Mouse (Mus musculus): ENCODE measurements at regions not wholly inside any gene's neighbourhood (a gene's known extent, or its start where the extent isn't known, plus 50 kb on each side); places are given as distances from the start of the nearest gene placed in this dataset.

GRCm38 (mm10) chr9:34349997-34350396 lies 135.7 kb upstream of the Kirrel3 start:
- ATAC-seq (replicated peaks; ENCODE audit: extremely low read depth, insufficient read depth, low FRiP score), result no peak
- Histone ChIP-seq H3K4me1 (ENCODE audit: control insufficient read depth, insufficient read depth, low read length) (no peaks in the 10 kb centered on the region), H3K4me3 (ENCODE audit: low read length) (no peak overlapping the region), H3K9ac (ENCODE audit: low read length) (no peak overlapping the region), H3K9me3 (replicated peaks; ENCODE audit: control insufficient read depth, low read length) (no peaks in the 10 kb centered on the region), H3K36me3 (ENCODE audit: control insufficient read depth, insufficient read depth) (no peaks in the 10 kb centered on the region), H3K27ac (ENCODE audit: low read length) (no peak overlapping the region), H3K27me3 (ENCODE audit: control insufficient read depth, insufficient read depth, low read length) (no peaks in the 10 kb centered on the region), H3K4me2 (ENCODE audit: low read depth, low read length) (no peak overlapping the region)
- WGBS, result 46% methylated on average over 3 of the region's 3 CpGs

GRCm38 (mm10) chr9:34353744-34354143 lies 131.9 kb upstream of the Kirrel3 start:
- Histone ChIP-seq H3K36me3 (ENCODE audit: control insufficient read depth, insufficient read depth) (no peaks in the 10 kb centered on the region), H3K4me3 (ENCODE audit: low read length) (no peak overlapping the region), H3K4me1 (ENCODE audit: control insufficient read depth, insufficient read depth, low read length) (no peaks in the 10 kb centered on the region), H3K9ac (ENCODE audit: low read length) (no peak overlapping the region), H3K27me3 (ENCODE audit: control insufficient read depth, insufficient read depth, low read length) (no peaks in the 10 kb centered on the region), H3K9me3 (replicated peaks; ENCODE audit: control insufficient read depth, low read length) (no peaks in the 10 kb centered on the region), H3K4me2 (ENCODE audit: low read depth, low read length) (no peak overlapping the region), H3K27ac (ENCODE audit: low read length) (no peak overlapping the region)
- no peak for ATAC-seq (replicated peaks; ENCODE audit: extremely low read depth, insufficient read depth, low FRiP score)
- 63% methylated on average over 9 of the region's 9 CpGs for WGBS

DNA sequence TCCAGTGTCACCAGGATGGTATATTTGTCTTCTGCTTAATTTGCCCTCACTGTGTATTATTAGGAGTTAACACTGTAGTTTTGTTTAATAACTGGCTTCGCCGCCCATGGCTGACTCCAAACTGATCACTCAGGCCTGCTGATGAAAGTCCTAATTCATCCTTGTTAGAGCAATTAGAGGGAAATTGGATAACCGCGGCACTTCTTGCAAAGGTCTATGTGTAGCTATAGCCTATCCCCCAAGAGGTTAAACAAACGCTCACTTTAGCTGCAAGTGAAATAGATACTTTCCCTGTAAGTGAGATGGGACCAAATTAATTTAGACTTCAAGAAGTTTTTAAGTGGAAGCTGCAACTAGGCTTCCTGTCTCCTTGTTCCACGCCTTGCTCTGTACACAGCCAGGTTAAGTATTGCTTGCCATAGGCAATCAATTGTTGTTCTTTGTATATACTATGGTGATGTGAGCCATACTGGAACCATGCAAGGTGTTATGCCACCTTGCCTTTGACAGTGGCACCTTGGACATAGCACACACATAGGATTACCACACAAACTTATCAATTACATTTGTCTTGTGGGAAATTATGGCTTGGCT lies 130.9 kb upstream of the Kirrel3 start:
- WGBS, result 79% methylated on average over 6 of the region's 6 CpGs

DNA sequence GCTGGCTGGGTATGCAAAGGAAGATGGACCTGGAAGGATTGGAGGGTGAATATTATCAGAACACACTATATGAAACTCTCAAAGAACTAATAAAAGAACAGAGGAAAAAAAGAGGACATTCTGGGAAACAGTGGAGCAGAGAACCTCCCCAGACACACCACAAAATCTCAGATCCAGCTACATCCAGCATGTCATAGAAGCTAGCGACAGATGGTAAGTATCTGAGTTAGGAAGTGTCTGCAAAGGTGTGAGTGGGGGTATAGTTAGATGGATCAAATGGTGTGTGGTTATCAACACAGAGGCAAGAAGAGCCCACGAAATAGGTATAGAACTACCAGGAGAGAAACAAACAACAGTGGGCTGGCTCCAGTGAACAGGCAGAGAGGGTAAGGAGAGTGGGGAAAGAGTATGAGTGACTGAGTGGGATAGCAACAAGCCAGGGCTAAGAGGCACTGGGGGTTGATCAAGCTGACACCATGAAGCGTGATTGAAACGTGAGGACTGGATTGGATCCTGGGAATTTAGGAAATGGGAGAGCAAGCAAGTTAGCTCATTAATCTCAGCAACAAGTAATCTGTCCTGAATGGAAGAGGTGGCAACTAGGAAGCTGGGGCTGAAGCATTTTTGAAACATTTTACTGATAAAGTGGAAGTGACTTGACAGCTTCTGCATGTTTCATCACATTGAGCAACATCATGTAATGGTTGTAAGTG lies 114.9 kb upstream of the Kirrel3 start:
- Histone ChIP-seq H3K27me3 (ENCODE audit: control insufficient read depth, insufficient read depth, low read length) (no peaks in the 10 kb centered on the region), H3K4me3 (ENCODE audit: low read length) (no peak overlapping the region), H3K9me3 (replicated peaks; ENCODE audit: control insufficient read depth, low read length) (no peaks in the 10 kb centered on the region), H3K4me1 (ENCODE audit: control insufficient read depth, insufficient read depth, low read length) (no peaks in the 10 kb centered on the region), H3K27ac (ENCODE audit: low read length) (no peak overlapping the region), H3K4me2 (ENCODE audit: low read depth, low read length) (no peak overlapping the region), H3K9ac (ENCODE audit: low read length) (no peak overlapping the region), H3K36me3 (ENCODE audit: control insufficient read depth, insufficient read depth) (no peaks in the 10 kb centered on the region)
- ATAC-seq (replicated peaks; ENCODE audit: extremely low read depth, insufficient read depth, low FRiP score), result no peak
- 55% methylated on average over 4 of the region's 4 CpGs for WGBS

More for the DNA sequence above, 130.9 kb upstream of the Kirrel3 start:
- Histone ChIP-seq H3K4me1 (ENCODE audit: control insufficient read depth, insufficient read depth, low read length) (no peaks in the 10 kb centered on the region), H3K27me3 (ENCODE audit: control insufficient read depth, insufficient read depth, low read length) (no peaks in the 10 kb centered on the region), H3K4me3 (ENCODE audit: low read length) (no peak overlapping the region), H3K36me3 (ENCODE audit: control insufficient read depth, insufficient read depth) (no peaks in the 10 kb centered on the region), H3K9me3 (replicated peaks; ENCODE audit: control insufficient read depth, low read length) (no peaks in the 10 kb centered on the region), H3K4me2 (ENCODE audit: low read depth, low read length) (no peak overlapping the region), H3K27ac (ENCODE audit: low read length) (no peak overlapping the region), H3K9ac (ENCODE audit: low read length) (no peak overlapping the region)
- no peak for ATAC-seq (replicated peaks; ENCODE audit: extremely low read depth, insufficient read depth, low FRiP score)

GRCm38 (mm10) chr9:34375187-34375586 lies 110.5 kb upstream of the Kirrel3 start:
- 39% methylated on average over 1 of the region's 1 CpGs for WGBS
- no peaks in the 10 kb centered on the region for H3K27me3 ChIP-seq (ENCODE audit: control insufficient read depth, insufficient read depth, low read length)
- H3K4me1 ChIP-seq (ENCODE audit: control insufficient read depth, insufficient read depth, low read length), result no peaks in the 10 kb centered on the region
- no peaks in the 10 kb centered on the region for H3K36me3 ChIP-seq (ENCODE audit: control insufficient read depth, insufficient read depth)
- ATAC-seq (replicated peaks; ENCODE audit: extremely low read depth, insufficient read depth, low FRiP score), result no peak
- no peak overlapping the region for H3K27ac ChIP-seq (ENCODE audit: low read length)
- H3K9ac ChIP-seq (ENCODE audit: low read length), result no peak overlapping the region
- H3K4me3 ChIP-seq (ENCODE audit: low read length), result no peak overlapping the region
- H3K9me3 ChIP-seq (replicated peaks; ENCODE audit: control insufficient read depth, low read length), result no peaks in the 10 kb centered on the region
- no peak overlapping the region for H3K4me2 ChIP-seq (ENCODE audit: low read depth, low read length)

DNA sequence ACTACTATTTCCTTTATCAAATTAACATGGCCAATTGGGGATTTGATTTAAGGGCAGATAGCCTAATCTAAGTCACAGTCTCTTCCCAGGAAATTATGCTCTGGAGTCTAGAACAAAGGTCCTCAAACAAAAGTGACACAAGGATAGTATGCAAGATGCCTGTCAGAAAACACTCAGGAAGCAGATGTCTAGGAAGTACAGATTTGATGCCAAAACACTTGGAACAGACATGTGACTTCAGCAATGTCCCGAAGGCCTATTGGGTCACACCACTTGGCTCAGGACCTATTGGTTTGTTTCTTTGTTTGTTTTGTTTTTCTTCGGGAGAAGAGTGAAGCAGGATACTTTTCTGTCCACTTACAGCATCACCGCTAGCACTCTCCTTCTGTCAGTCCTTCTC lies 105.7 kb upstream of the Kirrel3 start:
- H3K4me2 ChIP-seq (ENCODE audit: low read depth, low read length), result no peak overlapping the region
- no peaks in the 10 kb centered on the region for H3K36me3 ChIP-seq (ENCODE audit: control insufficient read depth, insufficient read depth)
- H3K9ac ChIP-seq (ENCODE audit: low read length), result no peak overlapping the region
- no peak for ATAC-seq (replicated peaks; ENCODE audit: extremely low read depth, insufficient read depth, low FRiP score)
- H3K9me3 ChIP-seq (replicated peaks; ENCODE audit: control insufficient read depth, low read length), result no peaks in the 10 kb centered on the region
- no peaks in the 10 kb centered on the region for H3K27me3 ChIP-seq (ENCODE audit: control insufficient read depth, insufficient read depth, low read length)
- no peaks in the 10 kb centered on the region for H3K4me1 ChIP-seq (ENCODE audit: control insufficient read depth, insufficient read depth, low read length)
- H3K27ac ChIP-seq (ENCODE audit: low read length), result no peak overlapping the region
- WGBS, result 74% methylated on average over 3 of the region's 3 CpGs
- H3K4me3 ChIP-seq (ENCODE audit: low read length), result no peak overlapping the region

- H3K27me3 ChIP-seq (ENCODE audit: control insufficient read depth, insufficient read depth, low read length), result no peaks in the 10 kb centered on the region
- H3K4me2 ChIP-seq (ENCODE audit: low read depth, low read length), result no peak overlapping the region
- H3K9ac ChIP-seq (ENCODE audit: low read length), result no peak overlapping the region
- 77% methylated on average over 3 of the region's 3 CpGs for WGBS
- no peaks in the 10 kb centered on the region for H3K4me1 ChIP-seq (ENCODE audit: control insufficient read depth, insufficient read depth, low read length)
- no peaks in the 10 kb centered on the region for H3K9me3 ChIP-seq (replicated peaks; ENCODE audit: control insufficient read depth, low read length)
- no peaks in the 10 kb centered on the region for H3K36me3 ChIP-seq (ENCODE audit: control insufficient read depth, insufficient read depth)
- H3K27ac ChIP-seq (ENCODE audit: low read length), result no peak overlapping the region
- H3K4me3 ChIP-seq (ENCODE audit: low read length), result no peak overlapping the region
- ATAC-seq (replicated peaks; ENCODE audit: extremely low read depth, insufficient read depth, low FRiP score), result no peak
Observed at GRCm38 (mm10) chr9:34381601-34382000, 104.1 kb upstream of the Kirrel3 start.

- no peak for ATAC-seq (replicated peaks; ENCODE audit: extremely low read depth, insufficient read depth, low FRiP score)
- H3K9me3 ChIP-seq (replicated peaks; ENCODE audit: control insufficient read depth, low read length), result no peaks in the 10 kb centered on the region
- H3K4me2 ChIP-seq (ENCODE audit: low read depth, low read length), result no peak overlapping the region
- 35% methylated on average over 1 of the region's 1 CpGs for WGBS
- H3K9ac ChIP-seq (ENCODE audit: low read length), result no peak overlapping the region
- no peaks in the 10 kb centered on the region for H3K4me1 ChIP-seq (ENCODE audit: control insufficient read depth, insufficient read depth, low read length)
- no peaks in the 10 kb centered on the region for H3K27me3 ChIP-seq (ENCODE audit: control insufficient read depth, insufficient read depth, low read length)
- H3K27ac ChIP-seq (ENCODE audit: low read length), result no peak overlapping the region
- no peak overlapping the region for H3K4me3 ChIP-seq (ENCODE audit: low read length)
- H3K36me3 ChIP-seq (ENCODE audit: control insufficient read depth, insufficient read depth), result no peaks in the 10 kb centered on the region
Observed at GRCm38 (mm10) chr9:34382208-34382607, 103.5 kb upstream of the Kirrel3 start.

DNA sequence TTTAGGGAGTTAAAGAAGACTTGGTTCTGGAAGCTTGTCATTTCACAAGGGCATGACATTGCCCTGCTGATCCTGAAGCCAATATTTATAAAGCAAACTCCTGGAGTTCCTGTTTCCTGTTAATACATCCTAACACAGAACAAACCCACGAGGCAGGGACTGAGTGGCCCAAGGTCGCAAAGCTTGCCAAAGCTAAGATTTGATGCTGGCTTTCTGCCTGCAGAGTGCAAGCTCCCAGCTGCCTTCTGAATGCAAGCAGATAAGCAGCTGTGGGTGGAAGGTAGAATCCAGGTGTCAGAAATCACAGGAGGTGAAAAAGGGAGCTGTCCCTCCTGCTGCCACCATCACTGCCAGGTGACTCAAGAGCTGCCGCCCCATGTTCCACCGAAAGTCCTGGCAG lies 99.6 kb upstream of the Kirrel3 start:
- H3K4me1 ChIP-seq (ENCODE audit: control insufficient read depth, insufficient read depth, low read length), result no peaks in the 10 kb centered on the region
- H3K4me2 ChIP-seq (ENCODE audit: low read depth, low read length), result no peak overlapping the region
- 34% methylated on average over 4 of the region's 4 CpGs for WGBS
- no peak overlapping the region for H3K4me3 ChIP-seq (ENCODE audit: low read length)
- no peak overlapping the region for H3K27ac ChIP-seq (ENCODE audit: low read length)
- H3K9ac ChIP-seq (ENCODE audit: low read length), result no peak overlapping the region
- no peak for ATAC-seq (replicated peaks; ENCODE audit: extremely low read depth, insufficient read depth, low FRiP score)
- H3K27me3 ChIP-seq (ENCODE audit: control insufficient read depth, insufficient read depth, low read length), result no peaks in the 10 kb centered on the region
- no peaks in the 10 kb centered on the region for H3K9me3 ChIP-seq (replicated peaks; ENCODE audit: control insufficient read depth, low read length)
- no peaks in the 10 kb centered on the region for H3K36me3 ChIP-seq (ENCODE audit: control insufficient read depth, insufficient read depth)
